Mouse (Mus musculus): Measurements from ENCODE around the gene Pole4.
"Not testable (repeated sequence)": the region's sequence is repeated elsewhere in the genome, so short reads cannot be mapped to it uniquely, and the experiment has no call there.

Pole4 gene

GRCm38 (mm10) chr6:82714841-82715240, 9.7 kb upstream of the Pole4 start:
- no peak for DNase-seq

- peak; percentile 70 for DNase-seq
Measured at GRCm38 (mm10) chr6:82714243-82714642, 9.1 kb upstream of the Pole4 start.

GRCm38 (mm10) chr6:82707742-82708141, 2.6 kb upstream of the Pole4 start:
- no peak for DNase-seq

GRCm38 (mm10) chr6:82707241-82707640, 2.1 kb upstream of the Pole4 start:
- DNase-seq: no peak

GRCm38 (mm10) chr6:82703710-82704109, 1.5 kb downstream of the Pole4 start:
- DNase-seq: no peak

- peak; percentile 88 for DNase-seq
Measured at GRCm38 (mm10) chr6:82702593-82703017, 2.6 kb downstream of the Pole4 start.

- no peak for DNase-seq
Measured at GRCm38 (mm10) chr6:82701296-82701695, 3.9 kb downstream of the Pole4 start.

- no peak for DNase-seq
Measured at GRCm38 (mm10) chr6:82699831-82700230, 5.3 kb downstream of the Pole4 start.

GRCm38 (mm10) chr6:82696736-82697135, 8.4 kb downstream of the Pole4 start:
- DNase-seq: no peak

- no peak for DNase-seq
Measured at GRCm38 (mm10) chr6:82694668-82695067, 10.5 kb downstream of the Pole4 start.

- no peak for DNase-seq
Measured at GRCm38 (mm10) chr6:82689474-82689873, 15.7 kb downstream of the Pole4 start.

GRCm38 (mm10) chr6:82688586-82688985, 16.6 kb downstream of the Pole4 start:
- not testable (repeated sequence) for DNase-seq

- DNase-seq: no peak
Measured at GRCm38 (mm10) chr6:82684136-82684535, 21.0 kb downstream of the Pole4 start.

GRCm38 (mm10) chr6:82679286-82679685, 25.9 kb downstream of the Pole4 start:
- not testable (repeated sequence) for DNase-seq

- not testable (repeated sequence) for DNase-seq
Measured at GRCm38 (mm10) chr6:82677629-82678028, 27.5 kb downstream of the Pole4 start.

- no peak for DNase-seq
Measured at GRCm38 (mm10) chr6:82666480-82666879, 38.7 kb downstream of the Pole4 start.

GRCm38 (mm10) chr6:82653169-82653525, 52.0 kb downstream of the Pole4 start:
- DNase-seq: no peak

GRCm38 (mm10) chr6:82652521-82653168, 52.5 kb downstream of the Pole4 start:
- DNase-seq: peak; percentile 95

- DNase-seq: no peak
Measured at GRCm38 (mm10) chr6:82649096-82649495, 56.1 kb downstream of the Pole4 start.

GRCm38 (mm10) chr6:82647940-82648655, 57.1 kb downstream of the Pole4 start:
- no peak for DNase-seq

- no peak for DNase-seq
Measured at GRCm38 (mm10) chr6:82647001-82647400, 58.2 kb downstream of the Pole4 start.

GRCm38 (mm10) chr6:82640046-82640445, 65.1 kb downstream of the Pole4 start:
- no peak for DNase-seq

GRCm38 (mm10) chr6:82625331-82625730, 79.8 kb downstream of the Pole4 start:
- not testable (repeated sequence) for DNase-seq

- DNase-seq: no peak
Measured at GRCm38 (mm10) chr6:82613201-82613600, 92.0 kb downstream of the Pole4 start.

- DNase-seq: no peak
Measured at GRCm38 (mm10) chr6:82611049-82611448, 94.1 kb downstream of the Pole4 start.
